Mouse (Mus musculus): Measurements from ENCODE around the gene Dlec1.

Dlec1 gene

DNA sequence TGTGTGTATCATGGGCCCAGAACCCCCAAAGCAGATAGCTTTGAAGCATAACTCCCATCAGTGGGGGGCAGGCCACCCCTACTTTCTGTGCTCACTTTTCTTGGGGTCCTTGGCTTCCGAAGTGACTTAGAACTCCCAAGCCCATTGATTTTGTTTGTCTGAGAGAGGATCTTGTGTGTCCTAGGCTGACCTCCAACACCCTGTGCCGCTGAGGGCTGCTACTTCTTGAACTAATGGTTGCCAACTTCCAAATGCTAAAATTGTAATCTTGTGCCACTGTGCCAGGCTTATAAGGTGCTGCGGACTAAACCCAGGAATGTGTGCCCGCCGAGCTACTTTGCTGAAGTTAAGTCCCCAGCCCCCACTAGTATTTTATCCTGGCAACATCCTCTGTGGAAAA, 11.8 kb upstream of the Dlec1 start:
- no peak for DNase-seq

DNA sequence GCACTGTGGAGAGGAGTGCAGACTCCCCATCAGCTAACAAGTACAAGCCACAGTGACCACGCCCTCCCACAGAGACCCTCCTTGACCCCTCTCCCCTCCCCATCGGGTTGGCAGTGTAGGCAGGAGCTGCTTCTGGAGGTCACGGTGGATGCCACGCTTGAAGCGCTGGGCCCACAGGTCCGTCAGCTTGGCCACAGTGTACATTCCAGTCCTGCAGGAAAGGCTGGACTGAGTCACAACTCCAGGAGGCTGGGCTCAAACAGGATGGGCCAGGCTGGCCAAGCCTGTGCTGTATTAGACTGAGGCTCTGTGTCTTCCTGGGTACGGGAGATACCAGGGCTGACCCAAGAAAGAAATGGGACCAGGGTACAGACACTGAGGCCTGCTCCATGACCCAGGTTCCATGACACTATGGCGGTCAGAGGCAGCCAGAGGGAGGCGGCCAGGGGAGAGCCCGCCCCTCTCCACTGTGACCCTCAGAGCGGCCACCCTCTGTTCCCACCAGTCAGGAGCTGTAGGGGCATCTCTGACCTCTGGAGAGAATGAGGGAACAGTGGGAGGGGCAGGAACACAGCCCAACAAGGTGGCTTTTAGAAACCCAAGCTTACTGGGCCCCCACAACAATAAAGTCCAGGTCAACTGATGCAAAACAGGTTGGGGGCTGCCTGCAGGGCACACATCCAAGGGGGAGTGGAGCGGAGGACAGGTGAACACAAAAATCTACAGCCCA, 10.5 kb upstream of the Dlec1 start:
- no peak for DNase-seq

DNA sequence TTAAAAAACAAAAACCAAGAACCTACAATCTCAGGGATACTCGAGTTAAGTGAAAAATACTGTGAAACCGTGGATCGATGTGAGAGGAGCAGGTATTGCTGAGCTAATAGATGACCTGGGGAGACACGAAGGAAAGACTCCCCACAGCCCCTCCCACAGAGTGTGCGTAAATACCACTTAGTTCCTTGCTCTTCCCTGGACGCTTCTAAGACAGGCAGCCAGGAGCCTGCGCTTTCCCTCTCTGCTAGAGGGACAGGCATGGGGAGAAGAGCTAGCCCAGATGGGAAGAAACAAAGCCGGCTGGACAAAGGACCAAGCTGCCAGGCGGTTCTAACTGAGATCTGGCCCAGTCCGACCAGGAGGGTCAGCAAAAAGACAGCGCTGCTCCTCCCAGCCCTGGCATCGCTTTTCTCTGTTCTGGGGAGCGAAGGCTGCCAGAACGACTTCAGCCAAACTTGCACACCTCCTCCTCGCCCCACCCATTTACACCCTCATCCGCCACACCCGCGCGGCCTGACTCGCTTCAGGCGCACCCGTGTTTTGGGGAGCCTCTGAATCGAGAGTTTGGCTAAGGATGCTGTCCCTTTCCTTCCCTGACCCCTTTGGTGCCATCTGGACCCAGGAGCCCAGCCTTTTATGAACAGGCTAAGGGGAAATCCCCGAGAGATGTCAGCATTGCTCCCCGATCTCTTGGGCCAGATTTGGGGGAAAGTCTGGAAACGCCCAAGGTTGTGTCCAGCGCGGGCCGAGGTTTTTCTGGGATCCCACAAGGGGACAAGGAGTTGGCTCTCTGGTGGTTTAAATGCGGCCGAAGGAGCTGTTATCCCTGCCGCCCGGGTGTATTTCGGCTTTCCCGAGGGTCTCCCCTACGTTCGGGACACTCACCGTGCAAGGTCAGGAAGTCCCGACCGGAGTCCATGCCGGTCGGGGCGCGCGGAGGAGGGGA, 9.5 kb upstream of the Dlec1 start:
- peak; percentile 34 for DNase-seq

DNA sequence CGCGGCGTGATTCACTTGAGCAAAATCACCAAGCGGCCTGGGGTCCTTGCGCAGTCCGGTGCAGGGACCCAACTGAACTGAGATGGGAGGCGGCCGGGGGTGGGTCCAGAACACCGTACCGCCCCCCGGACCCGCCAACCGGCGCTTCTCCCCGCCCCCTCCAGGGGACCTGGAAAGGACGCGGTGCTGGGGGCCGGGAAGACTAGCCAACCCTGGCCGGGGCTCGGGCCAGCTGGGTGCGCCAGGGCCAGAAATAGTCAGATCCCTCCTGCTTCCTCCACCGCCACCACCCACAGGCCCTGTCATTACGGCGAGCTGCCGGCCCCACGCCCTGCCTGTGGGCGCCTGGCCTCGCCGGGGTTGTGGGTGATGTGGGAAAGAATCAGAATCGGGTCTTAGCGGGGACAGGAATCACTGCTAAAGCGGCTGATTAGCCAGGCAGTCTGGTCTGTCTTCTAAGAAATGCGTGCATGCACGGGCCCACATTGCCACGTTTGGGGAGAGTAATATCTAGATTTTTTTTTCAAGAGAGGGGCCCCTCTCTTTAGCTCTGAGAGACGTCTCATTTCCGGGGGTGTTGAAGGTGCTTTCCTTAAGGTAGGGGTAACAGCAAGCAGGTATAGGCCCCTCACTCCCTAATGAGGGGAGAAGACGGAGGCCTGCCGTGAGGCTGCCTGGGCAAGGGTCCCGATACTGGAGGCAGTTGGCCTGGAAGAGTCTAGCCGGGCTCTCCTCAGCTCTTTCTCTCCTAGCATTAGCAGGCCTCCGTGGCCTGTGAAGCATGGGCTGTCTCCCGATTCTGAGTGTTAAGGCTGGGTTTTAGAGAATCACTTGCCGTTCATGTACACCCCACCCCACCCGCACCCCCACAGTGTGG, 8.6 kb upstream of the Dlec1 start, which contains the start of gene Plcd1:
Gene Plcd1, minus strand, starts transcription at position 84 of the 877 bp plus-strand sequence.
- peak; percentile 88 for DNase-seq

DNA sequence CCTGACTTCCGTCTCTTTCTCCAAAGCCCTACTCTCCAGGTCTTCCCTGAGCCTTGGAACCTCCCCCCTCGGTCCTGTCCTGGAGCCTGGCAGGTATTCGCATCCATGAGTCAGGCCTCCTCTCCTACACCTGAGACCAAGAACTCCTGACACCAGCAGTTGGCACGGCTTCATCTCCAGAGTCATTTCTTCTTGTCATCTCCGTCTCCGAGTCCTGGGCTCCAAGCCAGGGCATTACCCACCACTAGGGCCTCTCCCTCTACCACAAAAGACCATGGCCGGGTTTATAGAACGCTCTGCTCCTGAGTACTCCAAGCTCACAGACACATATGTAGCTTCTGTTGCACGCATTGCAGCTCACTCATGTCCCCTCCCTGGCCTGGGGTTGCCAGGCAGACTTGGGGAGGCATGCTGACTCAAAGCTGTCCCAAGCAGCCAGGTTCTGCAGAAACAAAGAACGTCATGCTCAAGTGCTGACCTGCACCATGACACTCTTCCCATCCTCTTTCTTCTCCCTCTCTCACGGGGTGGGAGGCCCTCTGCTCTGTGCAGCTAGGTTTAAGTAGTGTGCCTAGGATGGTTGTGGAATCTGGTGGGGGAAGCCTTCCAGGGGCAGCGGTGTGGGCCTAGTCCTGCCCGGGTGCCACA, 7.7 kb upstream of the Dlec1 start:
- no peak for DNase-seq

DNA sequence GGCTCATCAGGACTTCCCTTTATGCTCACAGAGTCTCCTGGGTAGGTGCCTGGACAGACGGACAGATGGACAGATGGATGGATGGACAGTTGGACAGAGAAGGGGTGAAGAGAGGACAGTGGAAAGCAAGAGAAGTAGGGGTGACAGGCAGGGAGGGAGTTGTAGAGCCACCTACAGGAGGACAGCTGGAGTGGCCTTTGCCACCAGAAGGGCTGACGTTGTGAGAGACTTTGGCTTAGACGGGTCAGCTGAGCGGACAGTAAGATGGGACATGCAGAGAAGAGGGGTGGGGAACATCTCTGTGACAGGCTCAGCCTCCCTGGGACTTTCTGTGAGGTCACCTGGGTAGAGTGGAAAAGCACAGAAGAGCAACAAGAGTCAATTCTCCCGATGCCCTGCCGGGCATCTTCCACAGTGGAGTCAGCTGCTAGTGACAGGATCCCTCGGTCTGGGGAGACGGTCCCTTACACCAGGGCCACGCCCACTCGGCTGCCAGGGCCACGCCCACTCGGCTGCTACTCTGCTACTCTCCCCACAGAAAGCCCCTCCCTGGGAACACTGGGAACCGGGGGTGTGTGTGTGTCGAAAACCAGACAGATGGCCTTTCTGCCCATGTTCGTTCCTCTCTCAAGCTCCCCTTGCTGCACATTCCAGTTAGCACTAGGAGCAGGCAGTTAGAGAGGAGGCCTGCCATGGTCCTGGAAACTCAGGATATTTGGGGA, 1.9 kb upstream of the Dlec1 start:
- no peak for DNase-seq

DNA sequence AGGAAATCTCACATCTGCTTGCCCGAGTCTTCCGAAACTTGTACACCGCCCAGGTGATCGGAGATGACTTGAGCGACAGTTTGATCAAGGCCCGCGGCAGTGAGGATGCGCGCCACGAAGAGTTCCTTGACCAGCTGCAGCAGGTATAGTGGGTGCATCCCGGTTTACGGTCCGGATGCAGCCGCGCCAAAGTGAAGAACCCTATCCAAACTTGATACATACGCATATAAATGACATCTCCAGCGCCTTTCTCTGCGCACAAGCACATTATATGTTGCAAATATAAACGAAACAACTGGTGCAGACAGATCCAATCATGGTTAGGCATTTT, 470 bp downstream of the Dlec1 start:
- DNase-seq = no peak

DNA sequence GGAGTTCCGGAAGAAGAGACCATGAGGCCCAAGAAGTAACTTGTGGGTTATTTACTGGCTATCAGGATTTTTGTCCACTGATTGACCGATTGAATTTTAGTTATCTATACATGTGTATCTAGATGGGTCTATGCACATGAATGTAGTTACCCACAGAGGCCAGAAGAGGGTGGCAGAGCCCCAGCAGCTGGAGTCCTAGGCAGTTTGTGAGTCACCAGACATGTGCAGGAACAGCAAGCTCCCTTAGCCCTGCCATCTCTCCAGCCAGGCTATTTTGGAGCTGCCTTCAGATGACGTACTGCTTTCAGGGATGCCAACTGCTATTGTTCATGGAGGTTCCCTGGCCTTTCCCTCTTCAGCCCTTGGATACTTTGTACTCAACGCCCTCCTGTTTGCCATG, 5.3 kb downstream of the Dlec1 start:
- no peak for DNase-seq

DNA sequence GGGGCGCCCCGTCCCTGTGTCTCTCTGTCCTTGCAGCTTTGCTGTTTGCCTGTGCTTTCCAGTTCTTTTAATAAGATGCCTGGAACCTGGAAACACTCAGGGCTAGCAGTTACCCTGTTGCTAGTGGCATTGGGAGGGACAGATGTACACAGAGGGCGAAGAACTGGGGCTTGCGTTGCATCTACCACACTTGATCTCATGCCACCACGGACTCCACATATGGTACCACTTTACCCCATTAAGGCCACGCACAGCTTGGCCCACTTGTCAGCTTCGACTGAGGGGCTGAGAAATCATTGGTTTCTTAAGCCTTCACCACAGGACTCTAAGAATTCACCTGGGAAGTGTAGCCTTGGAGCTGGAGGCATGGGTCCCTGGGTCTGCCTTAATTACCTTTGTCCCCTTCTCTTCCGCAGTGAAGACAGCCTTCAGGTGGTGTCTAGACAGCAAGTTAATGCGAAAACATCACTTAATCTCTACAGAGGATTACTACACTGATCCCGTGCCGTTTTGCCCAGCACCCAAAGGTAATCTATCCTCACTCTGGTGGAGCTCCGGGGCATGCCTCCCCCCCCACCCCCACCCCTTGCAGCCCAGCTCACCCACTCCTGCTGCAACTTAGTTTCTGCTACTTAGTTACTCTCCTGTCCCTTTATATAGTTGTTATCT, 7.5 kb downstream of the Dlec1 start:
- DNase-seq = no peak

DNA sequence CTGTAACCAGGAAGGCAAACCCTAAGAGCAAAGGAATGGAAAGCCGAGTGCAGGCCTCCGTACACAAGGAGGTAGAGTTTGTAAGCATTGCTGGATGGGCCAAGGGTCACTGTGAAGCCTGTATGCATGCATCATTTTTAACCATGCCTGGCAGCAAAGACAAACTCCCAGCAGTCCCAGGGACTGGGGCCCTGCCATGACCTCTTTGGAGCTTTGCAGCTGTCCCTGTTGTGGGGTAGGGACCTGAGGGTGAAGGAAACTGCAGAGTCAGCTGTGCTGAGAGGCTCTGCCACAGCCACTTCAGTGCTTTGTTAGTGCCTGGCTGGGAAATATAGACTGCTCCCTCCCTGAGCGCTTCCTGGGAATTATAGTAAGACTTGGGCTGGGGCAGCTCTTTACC, 8.4 kb downstream of the Dlec1 start:
- no peak for DNase-seq

DNA sequence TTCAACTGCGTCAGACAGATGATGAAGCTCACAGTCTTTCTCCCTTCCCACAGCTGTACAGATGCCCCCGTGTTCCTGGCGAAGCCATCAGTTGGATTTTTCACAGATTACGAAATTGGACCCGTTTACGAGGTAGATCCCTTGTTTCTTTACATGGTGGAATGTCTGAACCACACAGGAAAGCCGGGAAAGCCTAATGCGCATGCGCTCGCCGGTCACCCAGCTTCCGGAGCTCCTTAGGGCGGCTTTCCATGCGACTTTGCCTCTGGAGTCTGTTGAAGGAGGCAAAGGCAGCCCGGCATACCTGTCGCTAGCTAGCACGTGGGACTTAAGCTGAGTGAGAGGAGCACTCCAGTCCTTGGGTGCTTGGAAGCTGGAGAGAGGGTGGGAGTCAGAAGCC, 12.6 kb downstream of the Dlec1 start:
- no peak for DNase-seq

DNA sequence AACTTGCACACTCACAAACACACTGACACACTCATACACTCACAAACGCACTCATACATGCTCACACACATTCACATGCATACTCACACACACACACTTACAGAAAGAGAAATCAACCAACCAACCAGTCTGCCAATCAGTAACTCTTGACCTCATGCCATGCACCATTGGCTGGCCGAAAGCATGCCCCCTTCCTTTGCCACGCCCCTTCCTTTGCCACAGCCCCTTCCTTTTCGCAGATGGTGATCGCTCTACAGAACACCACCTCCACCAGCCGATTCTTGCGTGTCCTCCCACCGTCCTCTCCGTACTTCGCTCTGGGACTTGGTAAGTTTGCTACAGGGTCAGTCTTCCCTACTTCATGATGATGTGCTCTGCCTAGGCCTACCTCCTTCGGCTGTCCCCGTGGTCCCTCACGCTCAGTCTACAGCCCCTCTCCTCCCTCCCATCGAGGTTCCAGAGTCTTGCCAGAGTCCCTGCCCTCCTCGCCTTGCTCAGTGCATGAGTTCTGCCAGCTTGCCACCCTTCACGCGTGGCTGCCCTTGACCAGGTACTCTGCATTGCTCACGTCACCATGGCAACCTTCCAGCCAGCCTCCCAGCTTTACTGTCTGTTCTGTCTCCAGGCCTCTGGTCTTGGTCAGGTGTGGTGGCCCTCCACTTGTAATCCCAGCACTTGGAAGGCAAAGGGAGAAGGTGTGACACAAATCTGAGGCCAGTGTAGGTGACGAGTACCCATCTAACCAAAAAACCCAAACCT, 17.3 kb downstream of the Dlec1 start:
- no peak for DNase-seq

DNA sequence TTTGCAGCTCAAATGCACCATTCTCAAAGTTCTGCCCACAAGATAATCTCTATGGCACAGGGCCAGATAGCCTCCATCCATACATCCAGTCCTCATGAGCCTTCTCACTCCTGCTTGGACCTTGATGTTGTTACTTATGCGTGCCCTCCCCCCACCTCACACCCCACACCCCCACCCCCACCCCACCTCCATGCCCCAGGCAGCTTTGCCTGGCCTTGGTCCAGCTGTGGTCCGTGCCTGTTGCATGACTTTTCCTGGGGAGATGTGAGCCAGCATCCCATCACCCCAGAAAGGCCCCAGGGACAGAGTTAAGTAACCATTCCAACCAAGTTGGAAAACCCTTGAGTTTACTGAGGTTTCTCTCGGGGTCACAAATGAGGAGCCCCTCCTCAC, 17.9 kb downstream of the Dlec1 start:
- DNase-seq = no peak

DNA sequence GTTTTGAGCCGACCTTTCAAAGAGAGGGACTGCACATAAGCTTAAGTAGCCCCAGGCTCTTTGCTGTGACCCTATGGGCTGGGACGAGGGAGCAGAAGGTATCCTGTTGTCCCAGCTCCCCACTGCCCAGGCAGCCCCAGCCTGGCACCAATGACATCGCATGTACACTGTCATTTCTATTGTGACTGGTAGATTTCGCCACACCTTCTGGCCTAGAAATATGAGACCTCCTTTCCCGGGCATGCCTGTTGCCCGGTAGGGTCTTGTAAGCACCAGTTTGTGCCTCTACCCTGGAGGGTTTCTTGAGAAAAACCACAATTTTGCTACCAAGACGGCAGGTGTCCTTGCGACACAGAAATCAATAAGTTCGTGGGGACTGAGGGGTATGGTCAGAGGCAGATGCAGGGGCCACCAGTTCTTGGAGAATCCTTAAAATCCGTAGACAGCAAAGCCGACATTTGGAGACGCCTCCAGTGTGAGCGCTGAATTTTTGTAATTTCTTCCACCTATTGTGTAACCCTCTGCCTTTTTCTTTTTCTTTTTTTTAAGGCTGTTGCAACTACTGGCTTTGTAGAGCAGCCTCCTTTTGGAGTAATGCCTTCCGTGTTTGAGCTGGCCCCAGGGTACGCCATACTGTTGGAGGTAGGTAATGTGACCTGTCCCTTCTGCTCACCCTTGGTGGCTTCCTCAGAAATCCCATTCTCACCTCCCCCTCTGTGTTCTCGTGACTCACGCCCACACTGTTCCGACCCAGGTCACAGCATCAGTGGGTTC, 20.5 kb downstream of the Dlec1 start:
- DNase-seq = no peak

DNA sequence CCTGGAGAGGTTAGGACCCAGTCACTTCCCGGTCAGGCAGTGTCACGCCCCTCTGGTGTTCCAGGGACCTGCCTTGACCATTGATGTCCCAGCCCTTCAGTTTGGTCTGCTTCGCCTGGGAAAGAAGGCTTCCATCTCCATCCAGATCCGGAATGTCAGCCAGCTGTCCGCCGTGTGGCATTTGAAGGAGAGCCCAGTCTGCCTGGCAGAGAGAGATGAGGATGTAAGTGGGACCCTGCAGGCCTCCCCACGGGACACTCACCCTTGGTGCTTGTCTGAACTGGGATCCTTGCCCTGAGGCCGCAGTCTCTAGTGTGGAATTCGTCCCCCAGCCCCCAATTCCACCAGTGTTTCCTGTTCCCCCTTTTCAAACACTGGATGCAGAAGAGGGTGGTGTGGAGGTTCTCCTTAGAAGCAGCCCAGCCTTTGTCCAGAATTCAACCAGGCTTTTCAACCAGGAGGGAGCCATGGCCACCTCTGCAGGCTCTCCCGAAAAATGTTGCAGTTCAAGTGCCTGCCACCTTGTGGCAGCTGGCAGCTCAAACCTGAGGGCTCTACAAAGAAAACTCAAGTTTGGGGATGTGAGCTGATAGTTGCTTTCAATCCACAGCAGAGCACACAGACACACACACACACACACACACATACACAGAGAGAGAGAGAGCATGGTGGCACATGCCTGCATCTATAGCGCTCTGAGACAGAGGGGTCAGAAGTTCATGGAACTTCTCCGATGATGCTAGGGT, 26.3 kb downstream of the Dlec1 start:
- no peak for DNase-seq

DNA sequence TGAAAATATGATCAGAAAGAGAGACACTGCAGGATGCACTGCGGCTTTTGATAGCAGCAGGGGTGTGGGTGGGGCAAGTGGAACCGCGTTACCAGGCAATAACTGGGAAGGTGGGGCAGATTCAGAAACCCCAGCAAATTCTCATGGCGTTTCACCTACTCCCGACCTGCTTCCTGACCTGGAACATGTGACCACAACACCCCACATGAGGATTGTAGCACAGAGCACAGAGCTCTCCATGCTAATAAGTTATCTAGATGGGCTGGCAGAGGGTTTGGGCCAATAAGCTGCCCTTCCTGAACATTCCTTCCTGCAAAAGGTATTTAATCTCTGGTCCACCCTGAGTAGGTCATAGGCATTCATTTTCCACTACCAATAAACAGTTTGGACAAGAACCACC, 28.4 kb downstream of the Dlec1 start:
- no peak for DNase-seq

DNA sequence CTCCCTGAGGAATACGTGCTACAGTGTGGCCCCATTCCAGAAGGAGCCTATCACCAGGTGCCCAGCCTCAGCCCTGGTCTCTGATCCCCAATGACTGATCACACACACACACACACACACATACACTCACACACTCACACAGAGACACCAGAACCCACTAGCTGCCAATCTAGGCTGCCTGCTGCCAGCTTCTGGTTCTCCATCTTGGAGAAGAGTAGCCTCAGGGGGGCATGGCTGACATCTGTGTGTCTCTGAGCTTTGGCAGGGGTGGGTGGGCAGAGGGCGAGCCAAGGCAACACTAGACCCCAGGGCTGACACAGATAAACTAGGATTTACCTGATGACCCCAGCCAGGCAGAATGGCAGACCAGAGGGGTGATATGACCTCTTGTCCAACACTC, 36.6 kb downstream of the Dlec1 start:
- DNase-seq = no peak

DNA sequence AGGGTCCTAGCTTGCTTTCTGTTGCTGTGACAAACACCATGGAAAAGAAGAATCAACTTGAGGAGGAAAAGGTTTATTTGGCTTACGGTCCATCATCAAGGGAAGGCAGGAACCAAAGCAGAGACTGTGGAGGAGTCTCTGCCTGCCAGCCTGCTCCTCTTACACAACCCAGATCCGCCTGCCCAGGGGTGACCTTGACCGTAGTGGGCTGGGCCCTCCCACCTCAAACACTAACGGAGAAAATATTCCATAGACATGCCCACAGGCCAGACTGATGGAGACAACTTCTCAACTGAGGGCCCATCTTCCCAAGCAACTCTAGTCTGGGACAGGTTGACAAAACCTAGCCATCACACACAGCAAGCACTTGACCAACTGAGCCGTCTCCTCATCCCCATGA, 39.8 kb downstream of the Dlec1 start:
- DNase-seq = no peak

DNA sequence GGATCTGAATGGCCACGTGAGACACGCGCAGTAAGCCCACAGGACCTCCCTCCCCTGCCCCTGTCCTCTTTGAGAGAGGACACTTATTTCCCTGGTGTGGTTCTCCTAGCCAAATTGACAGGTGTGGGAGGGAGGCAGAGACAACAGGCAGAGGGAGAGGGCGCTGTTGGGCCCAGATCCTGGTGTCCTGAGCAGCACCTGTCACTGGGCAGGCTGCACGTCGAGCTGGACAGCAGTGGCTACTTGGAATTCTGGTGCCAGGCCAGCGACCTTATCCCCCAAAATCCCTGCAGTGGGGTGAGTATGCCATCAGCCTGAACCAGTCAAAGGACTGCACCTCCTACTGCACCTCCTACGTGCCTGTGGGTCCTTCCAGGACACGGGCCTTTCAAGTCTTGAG, 41.1 kb downstream of the Dlec1 start:
- no peak for DNase-seq

All from lung, postnatal 14 days (tissue).